Mouse (Mus musculus): ENCODE results near the gene Hspa4.

DNA sequence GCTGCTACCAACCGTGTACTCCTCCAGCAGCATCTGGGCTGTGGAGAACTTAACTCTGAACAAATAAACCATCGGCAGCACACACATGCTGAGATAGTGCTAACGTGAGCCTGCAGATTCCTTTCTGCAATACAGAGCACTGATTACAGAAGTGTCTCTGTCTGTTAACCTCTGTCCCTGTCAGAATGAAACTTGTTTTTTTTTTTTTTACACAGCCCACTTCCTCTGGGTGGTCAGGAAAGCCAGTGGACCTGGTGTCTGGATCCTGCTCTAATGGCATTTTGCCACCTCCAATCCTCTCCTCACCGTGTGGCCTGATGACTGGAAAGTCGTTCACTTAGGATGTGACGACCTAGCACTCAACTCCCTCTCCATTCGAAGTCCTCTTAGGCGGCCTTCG is 66.7 kb downstream of the Hspa4 start:
- TF ChIP-seq CTCF (IDR thresholded peaks at IDR 0.05; ENCODE audit: low read depth, low read length): no peak
- no peak for TF ChIP-seq GATA1 (IDR thresholded peaks at IDR 0.05; ENCODE audit: borderline replicate concordance, low read length)
- TF ChIP-seq GATA2 (IDR thresholded peaks at IDR 0.05; ENCODE audit: borderline replicate concordance, low read depth, low read length): no peak
- TF ChIP-seq TAL1 (conservative IDR thresholded peaks at IDR 0.05; ENCODE audit: low read depth, low read length): no peak

Data from G1E (cell line).